Mouse (Mus musculus) brown adipose tissue, adult 24 weeks (tissue): ENCODE measurements at regions not wholly inside any gene's neighbourhood (a gene's known extent, or its start where the extent isn't known, plus 50 kb on each side); places are given as distances from the start of the nearest gene placed in this dataset.

Experiments
- H3K27ac ChIP-seq: fragments of 200-500 bp; replicated peaks from 2 replicates; pipeline ENCODE4 v1.5.1; 2012; ENCODE audit warnings: low read depth, mild to moderate bottlenecking, low read length
- H3K4me1 ChIP-seq: fragments of 200-500 bp; 2 replicates; pipeline ENCODE4 v1.6.1; 2012; ENCODE audit warnings: low read length, mixed read lengths; ENCODE audit not compliant: control insufficient read depth, insufficient read depth, insufficient read length
- H3K4me3 ChIP-seq: fragments of 200-500 bp; 2 replicates; pipeline ENCODE4 v1.5.1; 2012; ENCODE audit warnings: low read depth, mild to moderate bottlenecking, low read length, moderate library complexity; ENCODE audit not compliant: insufficient read depth

DNA sequence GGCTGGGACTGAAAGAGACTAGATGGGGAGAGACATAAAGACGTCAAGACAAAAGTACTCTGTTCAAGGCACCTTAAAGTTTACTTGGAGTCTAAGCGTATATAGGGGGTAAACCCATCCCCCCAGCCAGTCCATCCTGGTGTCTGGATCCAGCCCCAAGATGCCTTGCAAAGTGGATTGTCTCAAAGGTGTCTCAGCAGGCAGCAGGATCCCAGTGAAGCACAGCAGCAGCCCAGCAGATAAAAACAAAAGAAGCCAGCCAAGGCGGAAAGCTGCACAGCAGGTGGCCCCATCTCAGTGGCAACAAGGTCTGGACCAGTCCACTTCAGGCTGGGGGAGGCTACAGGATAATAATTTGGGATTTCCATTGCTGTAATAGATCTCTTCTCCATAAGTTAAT is 72.0 kb upstream of the Col5a2 start:
- Histone ChIP-seq H3K4me1 (no peaks in the 10 kb centered on the region), H3K4me3 (no peak overlapping the region), H3K27ac (no peak overlapping the region)

DNA sequence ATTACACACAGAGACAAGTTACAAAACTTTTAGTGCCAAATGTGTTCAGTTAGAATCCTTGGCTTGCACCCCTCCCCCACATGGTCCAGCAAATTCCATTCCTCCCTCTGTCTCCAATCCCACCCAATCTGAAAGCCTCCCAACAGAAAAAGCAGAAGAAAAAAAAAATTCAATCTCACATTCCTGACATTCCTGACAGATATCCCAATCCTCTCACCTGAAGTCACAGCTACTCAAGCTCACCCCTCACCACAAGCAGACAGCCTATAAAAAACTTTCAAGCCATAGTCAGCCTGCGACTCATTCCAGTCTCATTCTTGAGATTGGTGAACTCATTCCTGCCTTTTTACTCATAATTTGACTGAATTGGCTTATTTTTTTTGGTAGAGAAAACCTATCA is 77.4 kb upstream of the Col5a2 start:
- Histone ChIP-seq H3K4me3 (no peak overlapping the region), H3K27ac (no peak overlapping the region), H3K4me1 (no peaks in the 10 kb centered on the region)

GRCm38 (mm10) chr1:45587351-45588025 is 84.4 kb upstream of the Col5a2 start:
- Histone ChIP-seq H3K4me1 (no peaks in the 10 kb centered on the region), H3K4me3 (no peak overlapping the region), H3K27ac (peak overlapping the region; percentile 57; the same call in 1 of the 2 replicates)

- Histone ChIP-seq H3K4me3 (no peak overlapping the region), H3K27ac (no peak overlapping the region), H3K4me1 (no peaks in the 10 kb centered on the region)
Observed at GRCm38 (mm10) chr1:45597316-45597715, 94.2 kb upstream of the Col5a2 start.

- Histone ChIP-seq H3K4me3 (no peak overlapping the region), H3K27ac (no peak overlapping the region), H3K4me1 (no peaks in the 10 kb centered on the region)
Observed at GRCm38 (mm10) chr1:45599421-45599820, 96.3 kb upstream of the Col5a2 start.

GRCm38 (mm10) chr1:45600011-45600410 is 96.9 kb upstream of the Col5a2 start:
- no peaks in the 10 kb centered on the region for H3K4me1 ChIP-seq
- H3K27ac ChIP-seq, result no peak overlapping the region
- H3K4me3 ChIP-seq, result no peak overlapping the region

- Histone ChIP-seq H3K4me1 (no peaks in the 10 kb centered on the region), H3K4me3 (no peak overlapping the region), H3K27ac (no peak overlapping the region)
Observed at GRCm38 (mm10) chr1:45605571-45605970, 102.5 kb upstream of the Col5a2 start.

GRCm38 (mm10) chr1:45608316-45608715 is 105.2 kb upstream of the Col5a2 start:
- Histone ChIP-seq H3K27ac (no peak overlapping the region), H3K4me1 (no peaks in the 10 kb centered on the region), H3K4me3 (no peak overlapping the region)

- Histone ChIP-seq H3K27ac (no peak overlapping the region), H3K4me1 (no peaks in the 10 kb centered on the region), H3K4me3 (no peak overlapping the region)
Observed at GRCm38 (mm10) chr1:45619008-45619407, 115.9 kb upstream of the Col5a2 start.

GRCm38 (mm10) chr1:45625921-45626320 is 122.8 kb upstream of the Col5a2 start:
- Histone ChIP-seq H3K4me3 (no peak overlapping the region), H3K4me1 (no peaks in the 10 kb centered on the region), H3K27ac (peak overlapping the region; percentile 23; the same call in 1 of the 2 replicates)

DNA sequence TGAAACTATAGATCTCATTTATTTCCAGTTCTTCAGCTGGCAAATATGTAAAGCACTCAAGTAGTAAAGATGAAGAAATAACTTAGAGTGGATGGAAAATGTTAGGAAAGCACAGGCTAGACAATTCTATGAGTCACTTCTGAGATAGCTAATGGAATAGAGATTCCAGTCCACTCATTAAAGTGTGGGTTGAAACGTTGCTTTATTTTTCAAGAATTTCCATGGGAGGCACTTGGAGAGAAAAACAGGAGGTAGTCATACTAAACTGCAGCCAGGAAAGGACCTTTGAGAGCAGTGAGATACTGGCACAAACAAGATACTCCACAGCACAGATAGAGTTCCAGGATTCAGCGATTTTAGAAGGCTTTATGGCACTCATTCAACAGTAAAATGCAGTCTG is 123.7 kb upstream of the Col5a2 start:
- Histone ChIP-seq H3K4me3 (no peak overlapping the region), H3K27ac (no peak overlapping the region), H3K4me1 (no peaks in the 10 kb centered on the region)

DNA sequence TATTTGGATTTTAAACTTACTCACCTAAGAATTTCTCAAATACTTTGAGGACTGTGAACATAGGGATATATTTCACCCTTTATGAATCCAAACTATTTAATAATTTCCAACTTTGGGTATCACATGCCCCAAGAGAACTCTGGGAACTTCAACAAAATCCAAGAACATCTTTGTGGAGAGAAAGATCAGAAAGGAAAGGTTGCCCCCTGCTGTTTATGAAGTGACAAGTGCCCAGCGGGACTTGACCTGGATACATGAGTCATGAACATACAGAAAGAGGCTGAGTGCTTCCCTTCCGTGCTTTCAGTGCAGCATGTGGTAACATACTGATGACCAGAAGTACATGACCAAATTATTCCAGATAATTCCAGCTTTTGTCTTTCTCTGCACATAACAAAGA is 124.8 kb upstream of the Col5a2 start:
- H3K4me1 ChIP-seq, result no peaks in the 10 kb centered on the region
- H3K4me3 ChIP-seq, result no peak overlapping the region
- no peak overlapping the region for H3K27ac ChIP-seq

DNA sequence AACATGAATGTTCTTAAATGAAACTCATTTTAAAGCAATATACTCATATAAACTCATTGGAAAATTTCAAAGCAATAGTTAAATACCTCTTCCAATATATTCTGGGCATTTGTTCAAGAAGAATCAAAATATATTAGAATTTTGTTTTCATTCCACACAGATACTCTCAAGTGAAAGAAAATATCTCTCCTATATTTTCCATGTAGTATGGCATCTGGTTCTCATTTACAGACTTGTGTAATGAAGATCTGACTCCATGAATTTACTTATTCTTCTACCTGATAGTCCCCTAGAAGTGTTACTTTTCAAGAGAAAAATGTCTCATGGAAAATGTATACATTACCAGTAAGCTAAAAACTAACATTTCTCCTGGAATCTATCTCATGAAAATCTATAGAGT is 144.2 kb upstream of the Col5a2 start:
- H3K4me1 ChIP-seq, result no peaks in the 10 kb centered on the region
- no peak overlapping the region for H3K4me3 ChIP-seq
- H3K27ac ChIP-seq, result no peak overlapping the region

DNA sequence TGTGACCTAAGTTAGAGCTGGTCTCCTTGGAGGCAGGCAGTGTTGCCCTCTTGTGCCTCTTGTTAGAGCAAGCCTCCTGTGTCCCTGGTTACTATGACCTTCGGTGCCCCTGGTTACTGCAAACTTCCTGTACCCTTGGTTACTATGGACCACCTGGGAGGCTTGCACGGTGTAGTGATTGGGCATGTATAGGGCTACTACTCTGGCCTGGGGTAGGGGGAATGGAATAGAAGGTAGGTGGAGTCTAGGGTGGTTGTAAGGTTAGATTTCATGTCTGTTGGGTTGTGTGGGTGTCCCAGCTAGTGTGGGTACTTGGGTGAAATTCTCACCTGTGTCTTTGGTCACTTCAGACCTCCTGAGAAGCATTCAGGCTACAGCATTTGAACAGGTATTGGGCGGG is 141.7 kb upstream of the Wdr75 start:
- no peaks in the 10 kb centered on the region for H3K4me1 ChIP-seq
- no peak overlapping the region for H3K4me3 ChIP-seq
- no peak overlapping the region for H3K27ac ChIP-seq

GRCm38 (mm10) chr1:45663882-45664520 is 131.0 kb upstream of the Wdr75 start:
- H3K27ac ChIP-seq, result no peak overlapping the region
- H3K4me1 ChIP-seq, result no peaks in the 10 kb centered on the region
- no peak overlapping the region for H3K4me3 ChIP-seq

DNA sequence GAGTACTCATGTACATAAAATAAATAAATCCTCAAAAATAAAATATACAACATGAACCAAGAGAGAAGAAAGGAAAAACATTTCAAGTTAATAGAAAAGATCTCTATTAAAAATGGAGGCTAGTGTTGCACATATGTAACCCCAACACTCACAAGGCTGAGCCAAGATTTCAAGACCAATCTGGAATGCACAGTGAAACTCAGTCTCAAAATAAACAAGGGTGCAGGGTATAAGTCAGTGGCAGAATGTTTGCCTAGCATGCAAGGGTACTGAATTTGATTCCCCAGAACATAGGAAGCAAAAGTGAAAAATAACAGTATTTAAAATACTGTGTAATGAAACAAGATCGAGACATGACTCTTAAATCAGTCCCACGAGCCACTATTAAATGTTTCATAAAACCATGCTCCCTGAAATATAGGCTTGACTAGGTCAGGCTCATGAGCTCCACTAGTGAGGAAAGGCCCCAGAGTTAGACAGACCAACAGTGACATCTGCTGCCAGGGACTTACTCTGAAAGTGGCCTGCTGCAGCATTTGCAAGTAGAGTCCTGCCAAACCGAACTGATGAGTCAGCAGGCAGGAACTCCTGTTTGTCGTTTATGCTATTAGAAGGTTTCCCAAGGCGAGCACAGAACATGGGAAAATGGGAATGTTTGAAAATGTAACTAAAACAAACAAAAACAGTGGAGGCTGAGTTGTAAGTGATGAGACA is 122.4 kb upstream of the Wdr75 start:
- no peak overlapping the region for H3K4me3 ChIP-seq
- H3K4me1 ChIP-seq, result no peaks in the 10 kb centered on the region
- H3K27ac ChIP-seq, result no peak overlapping the region
